Mouse (Mus musculus) kidney, postnatal 0 days (tissue): ENCODE measurements around the gene Ttc23. TPM values are rescaled to one million over a fixed set of nuclear protein-coding genes. Genes with fewer than 3 reads are reported as not detected.

Experiments
- ATAC-seq: fragments of 200-750 bp; cut with Nextera tagmentation; replicated peaks from 2 replicates; pipeline ENCODE4 v1.8.0; 2017; ENCODE audit warnings: low read depth, moderate number of reproducible peaks, moderate TSS enrichment, moderate library complexity; ENCODE audit not compliant: low FRiP score
- DNase-seq: peaks from one replicate; pipeline ENCODE4 v3.0.0-alpha.2; 2016; ENCODE audit warnings: low spot score
- H3K27ac ChIP-seq: fragments of 300-500 bp; sonication (generic); 2 replicates; pipeline ENCODE4 v1.5.1; 2014; ENCODE audit warnings: mild to moderate bottlenecking
- H3K27me3 ChIP-seq: fragments of 300-500 bp; sonication (generic); 2 replicates; pipeline ENCODE4 v1.6.1; 2014; ENCODE audit warnings: low read length, mixed read lengths; ENCODE audit not compliant: insufficient read depth
- H3K36me3 ChIP-seq: fragments of 300-500 bp; sonication (generic); 2 replicates; pipeline ENCODE4 v1.6.1; 2014; ENCODE audit warnings: low read length, mixed read lengths; ENCODE audit not compliant: insufficient read depth
- H3K4me1 ChIP-seq: fragments of 300-500 bp; sonication (generic); replicated peaks from 2 replicates; pipeline ENCODE4 v1.6.1; 2014; ENCODE audit warnings: antibody characterized with exemption, low read length, mixed read lengths; ENCODE audit not compliant: insufficient read depth
- H3K4me2 ChIP-seq: fragments of 300-500 bp; sonication (generic); 2 replicates; pipeline ENCODE4 v1.6.1; 2014; ENCODE audit warnings: mild to moderate bottlenecking, low read length, moderate library complexity, mixed read lengths
- H3K4me3 ChIP-seq: fragments of 300-500 bp; sonication (generic); replicated peaks from 2 replicates; pipeline ENCODE4 v1.5.1; 2014; ENCODE audit warnings: low read depth, low read length
- H3K9ac ChIP-seq: fragments of 300-500 bp; sonication (generic); 2 replicates; pipeline ENCODE4 v1.6.1; 2014; ENCODE audit warnings: low read depth, low read length
- H3K9me3 ChIP-seq: fragments of 300-500 bp; sonication (generic); replicated peaks from 2 replicates; pipeline ENCODE4 v1.6.1; 2016; ENCODE audit warnings: low read length, inconsistent platforms, mixed read lengths
- CTCF ChIP-seq: IDR thresholded peaks from 2 replicates; pipeline ENCODE4 v1.5.1; 2016; ENCODE audit warnings: antibody characterized with exemption, low read depth, mild to moderate bottlenecking, moderate library complexity
- WGBS: fragments of 180-500 bp; shearing (Covaris S2); extraction: QIAGEN DNeasy Blood & Tissue Kit; methylation state at CpG from one replicate; pipeline ENCODE4 v1.1.7; 2014; 5-methylcytosine and 5-hydroxymethylcytosine counted together
- polyA plus RNA-seq: library from polyadenylated mRNA; unstranded; fragments of >200 nt; fragmentation: Nextera tagmentation; extraction: Ambion mirVana; gene quantifications from 2 replicates; pipeline ENCODE4 v1.2.1, GENCODE M21; 2015

Ttc23 gene
- polyA plus RNA-seq, 1 experiment from 2014 or later, result 25.6 TPM

- H3K36me3 ChIP-seq, result peaks cover 6% of the 10 kb centered on the region; the same call in 1 of the 2 replicates
- H3K27me3 ChIP-seq, result no peaks in the 10 kb centered on the region
- TF ChIP-seq CTCF, result no peak
- H3K27ac ChIP-seq, result no peak overlapping the region
- H3K4me1 ChIP-seq, result no peaks in the 10 kb centered on the region
- 87% methylated on average over 28 of the region's 28 CpGs for WGBS
- no peak for ATAC-seq
- H3K9ac ChIP-seq, result no peak overlapping the region
- no peak overlapping the region for H3K4me3 ChIP-seq
- DNase-seq, result no peak
- H3K4me2 ChIP-seq, result no peak overlapping the region
- H3K9me3 ChIP-seq, result no peaks in the 10 kb centered on the region
These were observed 50.9 kb downstream of the Ttc23 start for GRCm38 (mm10) chr7:67697892-67698630.

DNA sequence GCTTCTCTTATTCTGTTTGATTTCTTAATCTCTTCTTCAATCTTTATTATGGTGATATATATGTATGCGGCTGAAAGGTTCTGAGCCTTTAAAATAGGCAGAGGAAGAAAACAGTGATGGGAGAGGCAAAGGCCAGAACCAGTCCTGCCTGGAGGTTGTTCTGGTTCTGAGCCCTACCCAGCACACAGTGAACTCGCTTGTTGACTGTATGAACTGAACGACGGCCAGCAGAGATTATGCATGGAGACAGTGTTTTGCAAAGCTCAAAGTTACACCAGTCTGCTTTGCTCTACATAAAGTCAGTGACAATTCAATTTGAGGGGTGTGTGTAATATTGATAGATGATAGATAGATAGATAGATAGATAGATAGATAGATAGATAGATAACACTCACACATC lies 52.1 kb downstream of the Ttc23 start:
- peaks cover 6% of the 10 kb centered on the region; the same call in 1 of the 2 replicates for H3K36me3 ChIP-seq
- H3K4me1 ChIP-seq, result no peaks in the 10 kb centered on the region
- H3K27ac ChIP-seq, result no peak overlapping the region
- no peak for DNase-seq
- H3K27me3 ChIP-seq, result no peaks in the 10 kb centered on the region
- no peak overlapping the region for H3K4me2 ChIP-seq
- H3K4me3 ChIP-seq, result no peak overlapping the region
- TF ChIP-seq CTCF, result no peak
- 85% methylated on average over 4 of the region's 4 CpGs for WGBS
- no peak for ATAC-seq
- no peaks in the 10 kb centered on the region for H3K9me3 ChIP-seq
- no peak overlapping the region for H3K9ac ChIP-seq

- peak; percentile 45 for DNase-seq
These were observed 53.6 kb downstream of the Ttc23 start for GRCm38 (mm10) chr7:67700846-67701245.

DNA sequence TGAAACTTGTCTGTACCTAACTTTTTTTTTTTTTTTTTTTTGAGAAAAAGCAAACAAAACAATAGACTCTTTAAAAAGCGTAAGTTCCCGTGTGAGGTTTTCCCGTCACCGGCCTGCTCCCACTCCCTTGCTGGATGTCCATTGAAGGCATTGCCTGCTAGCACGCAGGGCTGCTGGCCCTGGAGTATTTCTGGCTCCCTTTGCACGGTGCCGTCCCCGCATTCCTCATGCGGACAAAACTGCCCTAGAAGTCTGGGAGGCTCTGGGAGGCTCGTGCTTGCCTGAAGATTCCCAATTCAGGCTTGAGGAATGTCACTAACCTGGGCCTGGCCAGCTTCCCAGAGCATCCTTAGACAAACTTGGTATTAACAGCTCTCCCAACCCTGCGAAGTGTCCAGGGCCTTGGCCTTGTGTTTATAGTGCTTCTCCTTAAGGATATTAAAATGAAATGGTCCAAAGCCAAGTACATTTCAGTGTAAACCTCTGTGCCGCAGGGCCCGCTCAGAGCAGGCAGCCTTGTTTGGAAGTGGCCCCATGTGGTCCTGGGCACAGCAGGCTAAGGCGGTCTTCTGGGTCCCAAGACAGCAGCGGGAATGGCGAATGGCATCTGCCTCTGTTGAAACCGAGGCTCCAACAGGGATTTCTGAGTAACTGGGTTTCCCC lies 54.2 kb downstream of the Ttc23 start:
- no peaks in the 10 kb centered on the region for H3K27me3 ChIP-seq
- H3K4me1 ChIP-seq, result no peaks in the 10 kb centered on the region
- TF ChIP-seq CTCF, result no peak
- H3K9ac ChIP-seq, result no peak overlapping the region
- ATAC-seq, result no peak
- H3K4me2 ChIP-seq, result no peak overlapping the region
- H3K27ac ChIP-seq, result no peak overlapping the region
- no peak for DNase-seq
- peaks cover 6% of the 10 kb centered on the region; the same call in 1 of the 2 replicates for H3K36me3 ChIP-seq
- no peaks in the 10 kb centered on the region for H3K9me3 ChIP-seq
- 81% methylated on average over 17 of the region's 17 CpGs for WGBS
- no peak overlapping the region for H3K4me3 ChIP-seq

More at GRCm38 (mm10) chr7:67700846-67701245, 53.6 kb downstream of the Ttc23 start:
- no peaks in the 10 kb centered on the region for H3K9me3 ChIP-seq
- H3K9ac ChIP-seq, result no peak overlapping the region
- peak; percentile 74 for TF ChIP-seq CTCF
- no peaks in the 10 kb centered on the region for H3K27me3 ChIP-seq
- ATAC-seq, result no peak
- peaks cover 6% of the 10 kb centered on the region; the same call in 1 of the 2 replicates for H3K36me3 ChIP-seq
- no peaks in the 10 kb centered on the region for H3K4me1 ChIP-seq
- no peak overlapping the region for H3K27ac ChIP-seq
- no peak overlapping the region for H3K4me2 ChIP-seq
- no peak overlapping the region for H3K4me3 ChIP-seq

DNA sequence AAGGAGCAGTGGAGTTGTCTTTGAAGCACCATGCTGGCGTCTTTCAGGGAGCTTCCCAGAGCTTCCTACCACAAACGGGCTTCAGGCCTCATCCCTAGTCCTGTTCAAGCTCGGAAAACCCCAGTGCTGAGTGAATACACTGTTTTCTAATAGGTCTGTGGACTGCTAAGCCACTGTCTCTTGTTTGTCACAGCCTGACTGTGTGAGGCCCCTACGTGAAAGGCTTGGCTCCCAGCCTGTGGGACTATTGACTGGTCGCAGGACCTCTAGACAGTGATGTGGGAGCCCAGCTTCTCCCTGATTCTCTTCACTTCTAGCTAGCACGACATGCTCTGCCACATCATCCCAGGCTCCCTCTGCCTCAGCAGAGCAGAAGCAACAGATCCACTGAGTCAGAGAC lies 61.0 kb downstream of the Ttc23 start:
- Histone ChIP-seq H3K4me1 (no peaks in the 10 kb centered on the region), H3K4me3 (no peak overlapping the region), H3K4me2 (no peak overlapping the region), H3K36me3 (peaks cover 35% of the 10 kb centered on the region), H3K27me3 (no peaks in the 10 kb centered on the region), H3K9me3 (peaks cover 5% of the 10 kb centered on the region; the same call in 1 of the 2 replicates), H3K27ac (no peak overlapping the region), H3K9ac (no peak overlapping the region)
- 84% methylated on average over 6 of the region's 6 CpGs for WGBS
- DNase-seq, result no peak
- ATAC-seq, result no peak
- no peak for TF ChIP-seq CTCF

DNA sequence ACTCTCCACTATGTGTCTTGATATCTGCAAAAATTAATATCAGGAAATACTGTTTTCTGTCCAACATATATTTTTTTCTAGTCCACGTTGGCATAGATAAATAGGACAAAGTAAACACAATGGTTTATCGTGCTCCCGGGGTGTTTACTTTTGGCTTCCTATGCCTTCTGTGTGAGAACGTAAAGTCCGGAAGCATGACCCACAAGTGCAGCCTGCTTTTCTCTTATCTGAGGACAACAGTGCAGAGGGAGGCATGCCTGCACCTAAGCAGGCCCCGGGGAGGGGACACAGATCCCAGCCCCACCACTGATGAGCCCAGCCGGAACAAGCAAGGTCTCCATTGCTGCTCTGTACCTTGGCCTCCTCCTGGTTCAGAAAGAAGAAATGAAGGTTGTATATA lies 63.0 kb downstream of the Ttc23 start:
- ATAC-seq (no peak), DNase-seq (no peak)
- no peak for TF ChIP-seq CTCF
- Histone ChIP-seq H3K9me3 (peaks cover 5% of the 10 kb centered on the region; the same call in 1 of the 2 replicates), H3K4me2 (no peak overlapping the region), H3K27ac (no peak overlapping the region), H3K9ac (no peak overlapping the region), H3K36me3 (peaks cover 41% of the 10 kb centered on the region), H3K4me3 (no peak overlapping the region), H3K27me3 (no peaks in the 10 kb centered on the region), H3K4me1 (no peaks in the 10 kb centered on the region)
- 81% methylated on average over 7 of the region's 7 CpGs for WGBS
